Mouse (Mus musculus): ENCODE measurements around the gene Usp47.
A peak's percentile ranks its signal among the peaks of the same experiment; 100 is the strongest.

The Usp47 gene

GRCm38 (mm10) chr7:112023150-112023600 is at the start of gene Usp47:
Usp47 (plus strand) TSS chr7:112023504.
- DNase-seq (ENCODE audit: low read depth, low spot score): peak; percentile 61

- DNase-seq (ENCODE audit: low read depth, low spot score): no peak
Observed at GRCm38 (mm10) chr7:111976401-111976800, 46.9 kb upstream of the Usp47 start.

GRCm38 (mm10) chr7:111977871-111978270 is 45.4 kb upstream of the Usp47 start:
- DNase-seq (ENCODE audit: low read depth, low spot score): no peak

- DNase-seq (ENCODE audit: low read depth, low spot score): no peak
Observed at GRCm38 (mm10) chr7:111982296-111982695, 41.0 kb upstream of the Usp47 start.

GRCm38 (mm10) chr7:111984530-111984929 is 38.8 kb upstream of the Usp47 start:
- DNase-seq (ENCODE audit: low read depth, low spot score): no peak

- DNase-seq (ENCODE audit: low read depth, low spot score): no peak
Observed at GRCm38 (mm10) chr7:111985266-111985665, 38.0 kb upstream of the Usp47 start.

GRCm38 (mm10) chr7:111986906-111987305 is 36.4 kb upstream of the Usp47 start:
- DNase-seq (ENCODE audit: low read depth, low spot score): no peak

- no peak for DNase-seq (ENCODE audit: low read depth, low spot score)
Observed at GRCm38 (mm10) chr7:111997441-111997840, 25.9 kb upstream of the Usp47 start.

- no peak for DNase-seq (ENCODE audit: low read depth, low spot score)
Observed at GRCm38 (mm10) chr7:111998446-111999004, 24.8 kb upstream of the Usp47 start.

- no peak for DNase-seq (ENCODE audit: low read depth, low spot score)
Observed at GRCm38 (mm10) chr7:111999376-111999775, 23.9 kb upstream of the Usp47 start.

- DNase-seq (ENCODE audit: low read depth, low spot score): no peak
Observed at GRCm38 (mm10) chr7:112000166-112000565, 23.1 kb upstream of the Usp47 start.

- no peak for DNase-seq (ENCODE audit: low read depth, low spot score)
Observed at GRCm38 (mm10) chr7:112010511-112010910, 12.8 kb upstream of the Usp47 start.

- DNase-seq (ENCODE audit: low read depth, low spot score): no peak
Observed at GRCm38 (mm10) chr7:112010976-112011375, 12.3 kb upstream of the Usp47 start.

- DNase-seq (ENCODE audit: low read depth, low spot score): no peak
Observed at GRCm38 (mm10) chr7:112012102-112012501, 11.2 kb upstream of the Usp47 start.

- no peak for DNase-seq (ENCODE audit: low read depth, low spot score)
Observed at GRCm38 (mm10) chr7:112012621-112013177, 10.6 kb upstream of the Usp47 start.

GRCm38 (mm10) chr7:112014148-112014547 is 9.2 kb upstream of the Usp47 start:
- DNase-seq (ENCODE audit: low read depth, low spot score): no peak

GRCm38 (mm10) chr7:112022506-112023149 is 676 bp upstream of the Usp47 start:
- no peak for DNase-seq (ENCODE audit: low read depth, low spot score)

GRCm38 (mm10) chr7:112023601-112024445 is 519 bp downstream of the Usp47 start:
- no peak for DNase-seq (ENCODE audit: low read depth, low spot score)

GRCm38 (mm10) chr7:112024446-112024730 is 1.1 kb downstream of the Usp47 start:
- no peak for DNase-seq (ENCODE audit: low read depth, low spot score)

GRCm38 (mm10) chr7:112024856-112025255 is 1.6 kb downstream of the Usp47 start:
- DNase-seq (ENCODE audit: low read depth, low spot score): no peak

GRCm38 (mm10) chr7:112030594-112030993 is 7.3 kb downstream of the Usp47 start:
- no peak for DNase-seq (ENCODE audit: low read depth, low spot score)

GRCm38 (mm10) chr7:112035804-112036203 is 12.5 kb downstream of the Usp47 start:
- DNase-seq (ENCODE audit: low read depth, low spot score): no peak

All from retina, adult 2 months (tissue).